Mouse (Mus musculus): Measurements from ENCODE around the gene Auts2. TPM values are rescaled to one million over a fixed set of nuclear protein-coding genes. Genes with fewer than 3 reads are reported as not detected.

Gene Auts2
- total RNA-seq, 1 experiment = 9.9 TPM

DNA sequence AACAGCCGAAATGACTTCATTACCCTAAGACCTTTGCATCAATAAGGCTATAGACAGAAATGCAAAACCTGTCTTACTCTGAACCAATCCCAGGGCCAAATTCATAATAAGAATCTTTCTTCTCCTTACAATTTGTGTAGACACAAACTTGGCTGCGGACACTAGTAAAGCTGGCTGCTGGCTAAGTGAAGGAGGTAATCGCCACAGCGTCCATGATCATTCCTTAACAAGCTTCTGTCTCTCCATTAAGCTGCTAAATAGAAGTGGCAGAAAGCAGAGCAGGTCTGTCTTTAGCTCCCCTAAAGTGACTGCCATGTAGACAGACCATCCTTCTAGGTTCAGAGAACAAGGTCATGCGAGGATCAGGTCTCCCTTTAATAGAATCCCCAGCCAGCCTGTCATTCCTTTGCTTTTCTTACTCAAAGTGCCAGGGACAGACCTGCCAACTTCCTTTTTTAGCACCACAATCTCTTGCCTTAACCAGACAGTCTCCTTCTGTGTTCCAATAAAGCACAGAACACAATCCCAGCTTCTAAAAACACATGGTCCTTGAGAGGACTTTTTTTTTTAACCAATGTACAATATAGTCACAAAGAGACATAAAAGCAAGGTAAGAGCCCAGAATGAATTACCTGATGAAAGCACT is 70.8 kb downstream of the Auts2 start:
- H3K4me3 ChIP-seq (ENCODE audit: insufficient read depth in 1 of 2, low read depth in 1 of 2, low read length in 2 of 2, poor library complexity in 1 of 2, severe bottlenecking in 1 of 2) = no peak overlapping the region
- no peak for TF ChIP-seq HCFC1 (IDR thresholded peaks at IDR 0.05; ENCODE audit: borderline replicate concordance, insufficient read depth, low read length)
- TF ChIP-seq MAFK (IDR thresholded peaks at IDR 0.05; ENCODE audit: insufficient read depth, low read depth, low read length) = no peak
- no peak for TF ChIP-seq ZNF384 (IDR thresholded peaks at IDR 0.05; ENCODE audit: low read depth, low read length)
- no peak for TF ChIP-seq CHD2 (IDR thresholded peaks at IDR 0.05; ENCODE audit: low read depth, low read length)
- TF ChIP-seq ZC3H11A (IDR thresholded peaks at IDR 0.05; ENCODE audit: borderline replicate concordance, low read depth, low read length) = no peak
- DNase-seq (ENCODE audit: low read depth, low spot score) = no peak
- H3K9me3 ChIP-seq (ENCODE audit: control insufficient read depth, insufficient read depth, low read depth, low read length) = no peaks in the 10 kb centered on the region
- no peaks in the 10 kb centered on the region for H3K36me3 ChIP-seq (ENCODE audit: control insufficient read depth, insufficient read depth, low read length, poor library complexity, severe bottlenecking)
- in situ Hi-C loops (cut with MboI; ENCODE audit: low sequenced_read_pairs in 2 of 2, unreplicated experiment in 2 of 2) = no loop called here
- no peak overlapping the region for H3K9ac ChIP-seq (ENCODE audit: insufficient read depth, low read depth, low read length, poor library complexity, severe bottlenecking)
- H3K27ac ChIP-seq (ENCODE audit: insufficient read depth, low read depth, low read length, poor library complexity, severe bottlenecking) = no peak overlapping the region
- no peaks in the 10 kb centered on the region; a peak in 1 of 4 replicates for H3K4me1 ChIP-seq (ENCODE audit: control insufficient read depth in 2 of 2, insufficient read depth in 2 of 2, low read length in 2 of 2, poor library complexity in 1 of 2)

DNA sequence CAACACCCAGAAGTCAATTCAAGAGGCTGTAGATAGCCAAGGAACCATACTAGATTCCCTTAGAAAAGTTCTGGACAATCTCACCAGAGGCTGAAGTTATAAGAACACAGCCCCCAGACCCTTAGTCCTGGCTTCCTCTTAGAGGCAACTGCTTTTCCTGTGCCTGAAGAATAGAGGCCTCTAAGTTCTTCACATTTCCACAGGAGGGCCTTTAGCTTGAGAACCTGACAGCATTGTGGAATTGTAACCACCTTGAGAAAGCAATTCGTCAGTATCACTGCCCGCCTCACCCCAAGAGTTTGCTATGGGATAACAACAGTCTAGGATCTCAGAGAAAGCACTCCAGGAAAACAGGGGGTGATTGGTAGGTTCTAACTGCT is 75.8 kb downstream of the Auts2 start:
- no peak for DNase-seq (ENCODE audit: low read depth, low spot score)
- Histone ChIP-seq H3K4me3 (ENCODE audit: insufficient read depth in 1 of 2, low read depth in 1 of 2, low read length in 2 of 2, poor library complexity in 1 of 2, severe bottlenecking in 1 of 2) (no peak overlapping the region), H3K9me3 (ENCODE audit: control insufficient read depth, insufficient read depth, low read depth, low read length) (no peaks in the 10 kb centered on the region), H3K4me1 (ENCODE audit: control insufficient read depth in 2 of 2, insufficient read depth in 2 of 2, low read length in 2 of 2, poor library complexity in 1 of 2) (no peaks in the 10 kb centered on the region), H3K36me3 (ENCODE audit: control insufficient read depth, insufficient read depth, low read length, poor library complexity, severe bottlenecking) (no peaks in the 10 kb centered on the region), H3K27ac (ENCODE audit: insufficient read depth, low read depth, low read length, poor library complexity, severe bottlenecking) (no peak overlapping the region), H3K9ac (ENCODE audit: insufficient read depth, low read depth, low read length, poor library complexity, severe bottlenecking) (no peak overlapping the region)
- in situ Hi-C loops (cut with MboI; ENCODE audit: low sequenced_read_pairs in 2 of 2, unreplicated experiment in 2 of 2) = no loop called here
- TF ChIP-seq CHD2 (IDR thresholded peaks at IDR 0.05; ENCODE audit: low read depth, low read length) = no peak
- no peak for TF ChIP-seq MAFK (IDR thresholded peaks at IDR 0.05; ENCODE audit: insufficient read depth, low read depth, low read length)
- no peak for TF ChIP-seq ZC3H11A (IDR thresholded peaks at IDR 0.05; ENCODE audit: borderline replicate concordance, low read depth, low read length)

DNA sequence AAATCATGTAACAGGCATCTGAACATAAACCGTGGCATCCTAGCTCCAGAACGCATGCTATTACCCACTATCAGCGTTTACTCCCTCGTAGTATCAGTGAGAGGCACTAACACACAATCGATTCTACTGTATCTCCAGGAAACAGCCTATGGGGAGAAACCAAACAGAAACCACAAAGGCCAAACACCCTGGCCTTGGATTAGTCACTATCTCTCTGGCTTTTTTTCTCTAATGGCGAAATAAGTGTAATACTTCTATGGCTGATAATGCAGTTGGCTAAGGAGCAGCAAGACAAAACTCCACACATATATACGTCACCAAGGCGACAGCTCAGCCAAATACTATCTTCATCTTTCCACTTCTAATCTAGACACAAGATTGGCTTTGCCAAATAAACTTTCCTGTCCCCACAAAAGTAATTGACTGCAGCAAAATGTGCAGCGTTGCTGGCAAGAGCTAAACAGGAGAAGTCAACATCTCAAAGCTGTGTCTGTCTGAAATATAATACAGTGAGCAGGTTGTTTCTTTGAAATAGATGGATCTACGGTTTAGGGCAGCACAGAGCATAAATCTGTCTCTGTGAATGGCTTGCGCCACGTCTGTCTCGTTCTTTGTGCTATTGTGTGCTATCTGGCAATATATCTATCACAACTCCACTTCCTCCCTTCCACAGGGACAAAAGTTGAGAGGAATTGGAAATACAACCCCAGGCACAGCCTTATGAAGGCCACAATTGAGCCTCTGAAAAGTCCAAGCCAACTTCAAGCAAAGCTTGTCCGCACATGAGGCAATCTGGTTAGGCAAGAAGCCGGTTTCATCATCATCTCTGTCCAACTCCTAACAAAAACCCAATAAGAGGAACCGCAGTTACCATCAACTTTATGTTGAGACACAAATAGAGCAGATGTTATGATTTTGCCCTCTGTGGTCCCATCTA is 76.4 kb downstream of the Auts2 start:
- Histone ChIP-seq H3K4me1 (ENCODE audit: control insufficient read depth in 2 of 2, insufficient read depth in 2 of 2, low read length in 2 of 2, poor library complexity in 1 of 2) (no peaks in the 10 kb centered on the region), H3K9me3 (ENCODE audit: control insufficient read depth, insufficient read depth, low read depth, low read length) (no peaks in the 10 kb centered on the region), H3K9ac (ENCODE audit: insufficient read depth, low read depth, low read length, poor library complexity, severe bottlenecking) (no peak overlapping the region), H3K4me3 (ENCODE audit: insufficient read depth in 1 of 2, low read depth in 1 of 2, low read length in 2 of 2, poor library complexity in 1 of 2, severe bottlenecking in 1 of 2) (no peak overlapping the region), H3K36me3 (ENCODE audit: control insufficient read depth, insufficient read depth, low read length, poor library complexity, severe bottlenecking) (no peaks in the 10 kb centered on the region), H3K27ac (ENCODE audit: insufficient read depth, low read depth, low read length, poor library complexity, severe bottlenecking) (no peak overlapping the region)
- TF ChIP-seq HCFC1 (IDR thresholded peaks at IDR 0.05; ENCODE audit: borderline replicate concordance, insufficient read depth, low read length) = no peak
- no peak for TF ChIP-seq ZNF384 (IDR thresholded peaks at IDR 0.05; ENCODE audit: low read depth, low read length)
- no peak for TF ChIP-seq CHD2 (IDR thresholded peaks at IDR 0.05; ENCODE audit: low read depth, low read length)
- no peak for TF ChIP-seq MAFK (IDR thresholded peaks at IDR 0.05; ENCODE audit: insufficient read depth, low read depth, low read length)
- TF ChIP-seq ZC3H11A (IDR thresholded peaks at IDR 0.05; ENCODE audit: borderline replicate concordance, low read depth, low read length) = no peak
- in situ Hi-C loops (cut with MboI; ENCODE audit: low sequenced_read_pairs in 2 of 2, unreplicated experiment in 2 of 2) = no loop called here
- no peak for DNase-seq (ENCODE audit: low read depth, low spot score)

DNA sequence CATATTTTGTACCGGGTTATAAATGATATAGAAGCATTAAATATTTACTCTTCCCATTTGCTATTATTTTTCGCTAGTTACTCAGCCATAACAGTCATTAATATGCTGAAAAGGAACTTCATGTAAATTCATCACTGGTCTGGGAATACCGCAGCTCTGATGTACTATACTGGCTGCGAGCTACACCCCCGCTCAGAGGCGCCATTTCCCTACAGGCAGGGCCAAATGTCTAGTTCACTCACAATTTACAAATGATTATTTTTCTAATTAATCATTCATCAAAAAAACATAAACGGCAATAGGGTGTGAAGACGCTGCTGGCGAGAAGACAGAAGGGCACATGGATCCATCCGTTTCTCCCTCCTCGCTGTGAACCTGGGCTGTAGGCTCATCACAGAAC is 80.6 kb downstream of the Auts2 start:
- DNase-seq (ENCODE audit: low read depth, low spot score) = no peak
- in situ Hi-C loops (cut with MboI; ENCODE audit: low sequenced_read_pairs in 2 of 2, unreplicated experiment in 2 of 2) = no loop called here
- no peak for TF ChIP-seq CHD2 (IDR thresholded peaks at IDR 0.05; ENCODE audit: low read depth, low read length)
- Histone ChIP-seq H3K27ac (ENCODE audit: insufficient read depth, low read depth, low read length, poor library complexity, severe bottlenecking) (no peak overlapping the region), H3K4me1 (ENCODE audit: control insufficient read depth in 2 of 2, insufficient read depth in 2 of 2, low read length in 2 of 2, poor library complexity in 1 of 2) (no peaks in the 10 kb centered on the region), H3K9ac (ENCODE audit: insufficient read depth, low read depth, low read length, poor library complexity, severe bottlenecking) (no peak overlapping the region), H3K4me3 (ENCODE audit: insufficient read depth in 1 of 2, low read depth in 1 of 2, low read length in 2 of 2, poor library complexity in 1 of 2, severe bottlenecking in 1 of 2) (no peak overlapping the region), H3K36me3 (ENCODE audit: control insufficient read depth, insufficient read depth, low read length, poor library complexity, severe bottlenecking) (no peaks in the 10 kb centered on the region), H3K9me3 (ENCODE audit: control insufficient read depth, insufficient read depth, low read depth, low read length) (no peaks in the 10 kb centered on the region)
